ENCODE assay signal across 7 mouse cellular contexts in genomic region chr9:78193902-78194597, GRCm38 (mm10). TPM values are rescaled to one million over a fixed set of nuclear protein-coding genes. Genes with fewer than 3 reads are reported as not detected.
DNase-seq lines count a peak whose midpoint lies in the region; ATAC-seq lines count a peak whose summit lies in the region.

No protein-coding gene starts in this region.

- 0 out of 2 replicates have a peak, but pooled peaks cover 2% of the 10 kb centered on the region for H3K4me1 ChIP-seq in kidney, embryonic 14.5 days (ENCODE audit: control insufficient read depth, insufficient read depth, low read length)
- H3K4me1 ChIP-seq in lung, embryonic 15.5 days: peaks cover 12% of the 10 kb centered on the region

- no peak overlapping the region for H3K4me2 ChIP-seq in kidney, embryonic 14.5 days (replicated peaks; ENCODE audit: low read depth, low read length)
- H3K4me2 ChIP-seq in lung, embryonic 15.5 days: no peak overlapping the region

- no peaks in the 10 kb centered on the region for H3K9me3 ChIP-seq in kidney, embryonic 14.5 days (ENCODE audit: control insufficient read depth, low read length)
- no peaks in the 10 kb centered on the region for H3K9me3 ChIP-seq in lung, embryonic 15.5 days

- H3K27me3 ChIP-seq in kidney, embryonic 14.5 days (ENCODE audit: control insufficient read depth, insufficient read depth, low read length): no peaks in the 10 kb centered on the region
- no peaks in the 10 kb centered on the region for H3K27me3 ChIP-seq in lung, embryonic 15.5 days

- no peak overlapping the region for H3K4me3 ChIP-seq in kidney, embryonic 14.5 days (ENCODE audit: low read length)
- H3K4me3 ChIP-seq in lung, embryonic 15.5 days: no peak overlapping the region

- peak; percentile 29; the same call in 1 of the 2 replicates for ATAC-seq in kidney, embryonic 14.5 days (ENCODE audit: low FRiP score, low TSS enrichment)
- 0 out of 2 replicates have a peak, but pooled peaks have one; percentile 41 for ATAC-seq in lung, embryonic 15.5 days (ENCODE audit: borderline replicate concordance, extremely low read depth, low FRiP score, low TSS enrichment)

- H3K36me3 ChIP-seq in kidney, embryonic 14.5 days (ENCODE audit: control insufficient read depth, insufficient read depth, low read length): no peaks in the 10 kb centered on the region
- H3K36me3 ChIP-seq in lung, embryonic 15.5 days: no peaks in the 10 kb centered on the region

- intact Hi-C loops in gastrocnemius, postnatal 14 days (cut with DNase I; ENCODE audit: low total_unique reads): no loop called here

- WGBS in kidney, embryonic 14.5 days: 54% methylated on average over 9 of the region's 9 CpGs
- 46% methylated on average over 9 of the region's 9 CpGs for WGBS in lung, embryonic 15.5 days

- H3K27ac ChIP-seq in kidney, embryonic 14.5 days (ENCODE audit: low read depth, low read length): no peak overlapping the region
- no peak overlapping the region for H3K27ac ChIP-seq in lung, embryonic 15.5 days

- no peak overlapping the region for H3K9ac ChIP-seq in kidney, embryonic 14.5 days (ENCODE audit: low read depth, low read length)
- H3K9ac ChIP-seq in lung, embryonic 15.5 days: no peak overlapping the region

- DNase-seq in A20 (ENCODE audit: low read depth, low spot score): peak; percentile 76
- DNase-seq in CD4-positive, CD25-positive, alpha-beta regulatory T cell, adult 2 months (ENCODE audit: low read depth, low spot score): peak; percentile 88
- peak; percentile 65 to 79 for DNase-seq in cerebellum, postnatal 10 days
- peak; percentile 29 for DNase-seq in gastrocnemius, postnatal 14 days
- DNase-seq in right cerebral cortex, postnatal 14 days: peak; percentile 44

RNA-seq across cellular contexts. Expression of gene Gsta4, which starts 11.5 kb away (rescaled TPM):
- total RNA-seq in gastrocnemius, postnatal 14 days (2021): 10 to 100 TPM; 10.9 to 12.1 TPM
- 102 and 108 TPM in 2 replicates for polyA plus RNA-seq in kidney, embryonic 14.5 days (2014; fragmentation: Nextera tagmentation; extraction: Ambion mirVana)
- 71.6 and 77.3 TPM in 2 replicates for polyA plus RNA-seq in lung, embryonic 15.5 days (2015; fragmentation: Nextera tagmentation; extraction: Ambion mirVana)

RNA-seq across cellular contexts. Expression of gene Gsta1, which starts 36.4 kb away (rescaled TPM):
- not detected for total RNA-seq in gastrocnemius, postnatal 14 days (2021)
- polyA plus RNA-seq in kidney, embryonic 14.5 days (2014; fragmentation: Nextera tagmentation; extraction: Ambion mirVana): not detected in 2 replicates
- 0.30 TPM in 1 of 2 replicates, not detected in the other for polyA plus RNA-seq in lung, embryonic 15.5 days (2015; fragmentation: Nextera tagmentation; extraction: Ambion mirVana)

Comparison
In these comparisons a context has a peak if more than half of its experiments do, and no peak if none do; other contexts are left out.
1. DNase-seq: peak in every context shown above with its lines; median percentile 88 in CD4-positive, CD25-positive, alpha-beta regulatory T cell, adult 2 months; 76 in A20; 72 in cerebellum, postnatal 10 days; 44 in right cerebral cortex, postnatal 14 days; 29 in gastrocnemius, postnatal 14 days.